Mouse (Mus musculus): Measurements from ENCODE around the gene Rab21.

GRCm38 (mm10) chr10:115261428-115261827 is 54.0 kb downstream of the Rab21 start:
- TF ChIP-seq TAL1 (IDR thresholded peaks at IDR 0.05; ENCODE audit: low read length), result no peak
- TF ChIP-seq GATA1 (IDR thresholded peaks at IDR 0.05; ENCODE audit: low read length), result no peak

All from erythroblast, embryonic 14.5 days (primary cell).